Mouse (Mus musculus) right cerebral cortex, postnatal 25 days (tissue): ENCODE data around the gene Atp5j.
A peak's percentile ranks its signal among the peaks of the same experiment; 100 is the strongest.

ENCODE experiments used
- DNase-seq: peaks from one replicate; pipeline ENCODE4 v3.0.0; 2022

Atp5j gene

GRCm38 (mm10) chr16:84835441-84835822 lies at the start of gene Atp5j:
Atp5j (minus strand) TSS chr16:84835625.
- peak; percentile 87 for DNase-seq

GRCm38 (mm10) chr16:84884572-84884971 lies 49.1 kb upstream of the Atp5j start:
- no peak for DNase-seq

GRCm38 (mm10) chr16:84881754-84882321 lies 46.4 kb upstream of the Atp5j start:
- no peak for DNase-seq

GRCm38 (mm10) chr16:84881168-84881567 lies 45.7 kb upstream of the Atp5j start:
- DNase-seq: no peak

- peak; percentile 48 for DNase-seq
These were observed 43.7 kb upstream of the Atp5j start for GRCm38 (mm10) chr16:84879146-84879545.

- peak; percentile 14 for DNase-seq
These were observed 40.7 kb upstream of the Atp5j start for GRCm38 (mm10) chr16:84876082-84876481.

- peak; percentile 37 for DNase-seq
These were observed 40.3 kb upstream of the Atp5j start for GRCm38 (mm10) chr16:84875718-84876035.

- peak; percentile 57 for DNase-seq
These were observed 39.7 kb upstream of the Atp5j start for GRCm38 (mm10) chr16:84875012-84875717.

GRCm38 (mm10) chr16:84873805-84874204 lies 38.4 kb upstream of the Atp5j start:
- no peak for DNase-seq

GRCm38 (mm10) chr16:84864656-84865055 lies 29.2 kb upstream of the Atp5j start:
- no peak for DNase-seq

DNA sequence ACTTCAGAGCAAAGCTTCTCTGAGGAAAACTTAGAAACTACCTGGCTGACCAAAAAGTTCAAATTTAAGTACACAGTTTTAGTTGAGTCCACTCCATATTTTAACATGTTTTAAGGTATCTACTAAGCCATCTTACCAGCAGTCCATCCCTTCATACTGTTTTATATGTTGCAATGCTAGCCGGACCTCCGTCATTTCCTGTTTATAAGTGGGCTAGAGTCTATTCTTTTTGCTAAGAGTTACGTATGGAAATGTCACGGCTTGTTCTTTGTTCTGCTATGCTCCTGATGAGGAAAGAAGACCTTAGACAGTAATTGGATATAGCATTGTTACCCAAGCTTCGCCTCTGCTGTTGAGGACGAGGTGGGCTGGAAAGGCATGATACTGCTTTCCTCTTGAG lies 18.1 kb upstream of the Atp5j start:
- DNase-seq: no peak

DNA sequence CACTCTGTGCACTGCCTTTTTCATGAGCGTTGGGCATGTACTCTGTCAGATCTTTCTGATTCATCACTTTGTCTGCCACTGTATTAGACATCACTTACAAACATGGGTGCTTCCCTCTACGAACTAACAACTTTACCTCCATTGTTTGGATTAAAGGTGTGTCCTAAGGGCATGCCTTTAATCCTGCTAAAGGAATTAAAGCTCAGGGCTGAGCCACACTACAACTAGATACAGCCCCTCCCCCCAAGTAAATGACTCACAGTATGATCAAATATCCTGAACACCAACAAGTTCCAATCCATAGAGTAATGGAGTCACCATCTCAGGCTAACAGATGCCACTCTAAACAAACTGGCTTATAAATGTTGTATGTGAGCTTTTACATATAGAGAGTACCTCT lies 3.2 kb upstream of the Atp5j start:
- no peak for DNase-seq

DNA sequence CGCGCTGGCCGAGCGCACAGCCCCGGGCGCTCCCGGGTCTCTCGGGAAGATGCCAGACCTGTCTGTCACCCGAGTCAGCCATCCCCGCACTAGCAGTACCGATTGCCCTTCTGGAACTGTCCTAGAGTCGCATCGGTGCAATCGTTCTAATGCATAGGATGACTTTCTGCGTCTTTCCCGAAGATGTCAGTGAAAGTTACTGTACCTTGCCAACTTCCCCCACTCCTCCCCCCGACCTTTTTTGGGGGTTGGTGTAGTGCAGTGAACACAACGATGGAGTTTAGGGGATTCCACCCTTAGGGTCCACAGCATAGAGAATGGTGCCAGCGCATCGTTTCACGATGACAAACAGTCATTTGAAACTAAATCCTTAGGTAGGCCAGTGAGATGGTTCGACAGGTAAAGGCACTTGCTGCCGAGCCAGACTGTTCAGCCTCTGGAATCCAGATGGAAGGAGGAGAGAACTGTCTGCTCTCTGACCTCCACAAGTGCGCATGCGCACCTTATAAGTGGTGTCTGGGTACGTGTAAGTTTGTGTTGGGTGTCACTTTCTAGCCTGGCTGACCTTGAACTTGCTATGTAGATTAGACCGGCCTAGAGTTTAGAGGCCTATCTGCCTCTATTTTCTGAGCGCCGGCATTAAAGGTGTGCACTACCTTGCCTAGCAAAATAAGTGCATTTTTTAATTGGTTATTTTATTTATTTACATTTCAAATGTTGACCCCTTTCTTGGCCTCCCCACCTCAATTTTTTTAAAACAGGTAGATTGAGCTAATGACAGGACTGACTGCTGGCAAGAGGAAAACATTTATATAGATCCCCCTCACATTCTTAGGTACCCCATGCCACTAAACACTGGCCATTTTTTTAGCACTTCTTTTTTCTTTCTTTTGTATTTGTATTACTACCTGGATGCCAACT lies 658 bp upstream of the Atp5j start:
- no peak for DNase-seq

DNA sequence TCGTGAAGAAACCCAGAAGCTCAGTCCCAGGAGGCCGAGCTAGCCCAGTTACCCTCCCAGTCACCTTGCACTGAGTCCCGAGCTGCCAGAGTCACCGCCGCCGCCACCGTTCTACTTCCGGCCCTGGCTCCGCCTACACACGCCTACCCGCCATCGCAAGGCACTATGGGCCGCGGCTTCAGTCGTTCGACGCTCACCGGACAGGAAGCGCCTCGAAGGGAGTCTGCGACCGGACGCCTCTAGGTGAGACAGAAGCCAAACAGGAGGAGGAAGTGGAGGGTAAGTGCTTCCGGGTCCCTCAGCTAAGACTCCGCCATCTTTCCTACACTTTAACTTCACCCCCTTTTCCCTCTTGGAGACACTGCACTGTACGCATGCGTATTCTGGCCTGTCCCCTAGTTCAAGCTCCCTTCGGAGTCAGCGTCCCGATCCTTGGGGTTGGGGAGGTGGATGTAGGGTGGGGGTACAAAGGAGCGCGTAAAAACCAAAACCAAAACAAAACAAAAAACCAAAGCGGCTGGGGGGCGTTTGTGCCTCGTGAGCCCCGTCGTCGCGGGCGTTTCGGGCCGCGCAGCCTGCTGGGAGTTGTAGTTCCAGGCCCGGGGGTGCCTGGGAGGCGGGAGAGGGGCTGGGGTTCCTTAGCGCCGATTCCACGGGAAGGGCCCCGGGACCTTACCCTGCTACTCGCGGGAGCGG lies 532 bp downstream of the Atp5j start, which contains the start of gene Gabpa:
TSS of gene Gabpa (plus strand) at position 181 of the 696 bp plus-strand sequence.
- DNase-seq: peak; percentile 92

DNA sequence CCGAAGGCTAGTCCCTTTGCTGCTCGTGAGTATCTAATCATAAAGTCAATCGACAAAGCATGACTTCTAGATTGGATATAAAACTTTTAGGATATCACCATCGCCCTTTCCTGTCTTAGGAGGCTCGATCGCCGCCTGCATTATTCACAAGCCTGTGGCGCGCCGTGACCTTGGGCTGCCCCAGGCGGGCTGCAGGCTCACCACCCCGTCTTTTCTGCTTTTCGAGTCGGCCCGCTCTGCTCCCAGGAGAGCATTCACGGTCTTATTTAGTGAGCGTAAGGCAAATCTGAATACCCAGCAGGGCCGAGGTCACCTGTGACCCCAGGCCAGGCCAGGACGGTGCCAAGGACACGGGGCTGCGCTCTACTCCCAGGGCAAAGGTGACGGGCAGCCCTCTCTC lies 1.1 kb downstream of the Atp5j start:
- DNase-seq: no peak

- no peak for DNase-seq
These were observed 2.7 kb downstream of the Atp5j start for GRCm38 (mm10) chr16:84832736-84833135.

DNA sequence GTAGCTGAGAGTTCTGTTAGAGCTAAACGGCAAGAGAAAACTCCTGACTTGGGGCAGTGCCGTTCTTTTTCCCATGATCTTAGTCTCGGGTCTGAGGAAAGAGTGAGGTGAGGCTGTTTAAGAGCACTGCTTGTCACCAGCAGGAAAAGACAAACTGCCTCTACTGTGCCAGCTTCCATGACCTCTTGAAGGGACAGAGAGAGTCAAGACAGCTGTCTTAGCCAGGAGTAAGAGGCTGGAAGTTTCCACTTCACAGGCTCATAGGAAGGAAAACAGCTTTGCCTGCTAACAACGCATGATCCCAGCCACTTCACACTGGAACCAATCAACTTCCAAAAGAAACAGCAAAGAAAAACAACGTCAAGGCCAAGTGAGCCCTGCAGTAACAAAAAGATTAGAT lies 3.7 kb downstream of the Atp5j start:
- no peak for DNase-seq

DNA sequence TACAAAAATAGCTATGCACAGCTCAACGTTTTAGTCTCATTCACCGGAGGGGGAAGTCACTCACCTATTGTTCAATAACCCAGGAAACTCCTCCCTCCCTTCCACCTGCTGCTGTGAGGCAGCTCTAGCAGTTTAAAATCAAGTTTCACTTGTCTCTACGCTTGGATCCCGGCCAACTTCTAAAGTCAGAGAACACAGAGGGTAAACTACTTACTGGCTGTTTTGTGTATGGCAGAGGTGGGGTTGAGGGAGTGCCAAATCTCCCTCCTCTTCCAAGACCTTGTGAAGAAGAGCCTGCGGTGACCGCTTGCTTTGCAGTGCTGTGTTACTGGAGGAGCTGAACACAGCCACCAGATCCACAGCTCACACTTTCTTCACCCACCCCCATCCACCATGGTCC lies 10.4 kb downstream of the Atp5j start:
- no peak for DNase-seq

GRCm38 (mm10) chr16:84817423-84817822 lies 18.0 kb downstream of the Atp5j start:
- DNase-seq: no peak

- DNase-seq: no peak
These were observed 20.9 kb downstream of the Atp5j start for GRCm38 (mm10) chr16:84814511-84814910.

- DNase-seq: no peak
These were observed 21.6 kb downstream of the Atp5j start for GRCm38 (mm10) chr16:84813852-84814251.

DNA sequence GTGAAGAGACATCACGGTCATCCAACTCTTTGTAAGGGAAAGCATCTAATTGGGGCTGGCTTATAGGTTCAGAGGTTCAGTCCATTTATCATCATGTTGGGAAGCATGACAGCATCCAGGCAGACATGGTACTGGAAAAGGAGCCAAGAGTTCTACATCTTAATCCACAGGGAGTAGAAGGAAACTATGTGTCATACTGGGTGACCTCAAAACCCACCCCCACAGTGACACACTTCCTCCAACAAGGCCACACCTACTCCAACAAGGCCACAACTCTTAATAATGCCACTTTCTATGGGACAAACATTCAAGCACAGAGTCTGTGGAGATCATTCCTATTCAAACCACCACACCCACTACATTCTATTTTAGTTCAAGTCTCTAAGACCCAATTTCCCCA lies 25.2 kb downstream of the Atp5j start:
- DNase-seq: no peak

- no peak for DNase-seq
These were observed 27.6 kb downstream of the Atp5j start for GRCm38 (mm10) chr16:84807874-84808273.
